Mouse (Mus musculus): ENCODE measurements at regions not wholly inside any gene's neighbourhood (a gene's known extent, or its start where the extent isn't known, plus 50 kb on each side); places are given as distances from the start of the nearest gene placed in this dataset.

- H3K27me3 ChIP-seq (ENCODE audit: control insufficient read depth, insufficient read depth, low read length), result no peaks in the 10 kb centered on the region
- peak overlapping the region; percentile 16 for H3K4me3 ChIP-seq (ENCODE audit: low read depth, low read length)
- peak overlapping the region; percentile 8; the same call in 1 of the 2 replicates for H3K27ac ChIP-seq (ENCODE audit: insufficient read depth, low read depth, low read length)
- 34% methylated on average over 19 of the region's 19 CpGs for WGBS
- no peak for TF ChIP-seq POLR2A (IDR thresholded peaks at IDR 0.05; ENCODE audit: low read depth, low read length)
- no peak for TF ChIP-seq CTCF (IDR thresholded peaks at IDR 0.05; ENCODE audit: extremely low read depth, insufficient read length, insufficient replicate concordance, low read depth, low read length)
- H3K36me3 ChIP-seq (ENCODE audit: control insufficient read depth, insufficient read depth, low read length), result no peaks in the 10 kb centered on the region
- peaks cover 11% of the 10 kb centered on the region; the same call in 1 of the 2 replicates for H3K4me1 ChIP-seq (ENCODE audit: control insufficient read depth, insufficient read depth, insufficient read length, low read length)
Measured at GRCm38 (mm10) chr3:149111529-149112439, 121.4 kb upstream of the Adgrl2 start.

GRCm38 (mm10) chr3:149110831-149111230 is 120.5 kb upstream of the Adgrl2 start:
- H3K4me1 ChIP-seq (ENCODE audit: control insufficient read depth, insufficient read depth, insufficient read length, low read length), result peaks cover 13% of the 10 kb centered on the region; the same call in 1 of the 2 replicates
- no peak overlapping the region for H3K27ac ChIP-seq (ENCODE audit: insufficient read depth, low read depth, low read length)
- no peaks in the 10 kb centered on the region for H3K27me3 ChIP-seq (ENCODE audit: control insufficient read depth, insufficient read depth, low read length)
- no peak overlapping the region for H3K4me3 ChIP-seq (ENCODE audit: low read depth, low read length)
- WGBS, result 59% methylated on average over 9 of the region's 9 CpGs
- TF ChIP-seq POLR2A (IDR thresholded peaks at IDR 0.05; ENCODE audit: low read depth, low read length) (no peak), CTCF (IDR thresholded peaks at IDR 0.05; ENCODE audit: extremely low read depth, insufficient read length, insufficient replicate concordance, low read depth, low read length) (no peak)
- no peaks in the 10 kb centered on the region for H3K36me3 ChIP-seq (ENCODE audit: control insufficient read depth, insufficient read depth, low read length)

- no peak overlapping the region for H3K27ac ChIP-seq (ENCODE audit: insufficient read depth, low read depth, low read length)
- no peaks in the 10 kb centered on the region for H3K36me3 ChIP-seq (ENCODE audit: control insufficient read depth, insufficient read depth, low read length)
- H3K4me3 ChIP-seq (ENCODE audit: low read depth, low read length), result no peak overlapping the region
- H3K4me1 ChIP-seq (ENCODE audit: control insufficient read depth, insufficient read depth, insufficient read length, low read length), result peaks cover 7% of the 10 kb centered on the region; the same call in 1 of the 2 replicates
- TF ChIP-seq POLR2A (IDR thresholded peaks at IDR 0.05; ENCODE audit: low read depth, low read length) (no peak), CTCF (IDR thresholded peaks at IDR 0.05; ENCODE audit: extremely low read depth, insufficient read length, insufficient replicate concordance, low read depth, low read length) (no peak)
- no peaks in the 10 kb centered on the region for H3K27me3 ChIP-seq (ENCODE audit: control insufficient read depth, insufficient read depth, low read length)
- WGBS, result 59% methylated on average over 13 of the region's 13 CpGs
Measured at GRCm38 (mm10) chr3:149105709-149106450, 115.5 kb upstream of the Adgrl2 start.

GRCm38 (mm10) chr3:149105181-149105580 is 114.8 kb upstream of the Adgrl2 start:
- 41% methylated on average over 4 of the region's 4 CpGs for WGBS

GRCm38 (mm10) chr3:149104080-149104479 is 113.7 kb upstream of the Adgrl2 start:
- Histone ChIP-seq H3K36me3 (ENCODE audit: control insufficient read depth, insufficient read depth, low read length) (no peaks in the 10 kb centered on the region), H3K4me1 (ENCODE audit: control insufficient read depth, insufficient read depth, insufficient read length, low read length) (peaks cover 7% of the 10 kb centered on the region; the same call in 1 of the 2 replicates), H3K27me3 (ENCODE audit: control insufficient read depth, insufficient read depth, low read length) (no peaks in the 10 kb centered on the region), H3K27ac (ENCODE audit: insufficient read depth, low read depth, low read length) (no peak overlapping the region), H3K4me3 (ENCODE audit: low read depth, low read length) (no peak overlapping the region)
- 89% methylated on average over 6 of the region's 6 CpGs for WGBS
- TF ChIP-seq CTCF (IDR thresholded peaks at IDR 0.05; ENCODE audit: extremely low read depth, insufficient read length, insufficient replicate concordance, low read depth, low read length) (no peak), POLR2A (IDR thresholded peaks at IDR 0.05; ENCODE audit: low read depth, low read length) (no peak)

More at GRCm38 (mm10) chr3:149105181-149105580, 114.8 kb upstream of the Adgrl2 start:
- H3K27me3 ChIP-seq (ENCODE audit: control insufficient read depth, insufficient read depth, low read length), result no peaks in the 10 kb centered on the region
- TF ChIP-seq POLR2A (IDR thresholded peaks at IDR 0.05; ENCODE audit: low read depth, low read length) (no peak), CTCF (IDR thresholded peaks at IDR 0.05; ENCODE audit: extremely low read depth, insufficient read length, insufficient replicate concordance, low read depth, low read length) (no peak)
- H3K36me3 ChIP-seq (ENCODE audit: control insufficient read depth, insufficient read depth, low read length), result no peaks in the 10 kb centered on the region
- no peak overlapping the region for H3K4me3 ChIP-seq (ENCODE audit: low read depth, low read length)
- H3K27ac ChIP-seq (ENCODE audit: insufficient read depth, low read depth, low read length), result no peak overlapping the region
- peaks cover 7% of the 10 kb centered on the region; the same call in 1 of the 2 replicates for H3K4me1 ChIP-seq (ENCODE audit: control insufficient read depth, insufficient read depth, insufficient read length, low read length)

GRCm38 (mm10) chr3:149103469-149103868 is 113.1 kb upstream of the Adgrl2 start:
- TF ChIP-seq POLR2A (IDR thresholded peaks at IDR 0.05; ENCODE audit: low read depth, low read length) (no peak), CTCF (IDR thresholded peaks at IDR 0.05; ENCODE audit: extremely low read depth, insufficient read length, insufficient replicate concordance, low read depth, low read length) (no peak)
- 91% methylated on average over 3 of the region's 3 CpGs for WGBS
- H3K27me3 ChIP-seq (ENCODE audit: control insufficient read depth, insufficient read depth, low read length), result no peaks in the 10 kb centered on the region
- no peak overlapping the region for H3K4me3 ChIP-seq (ENCODE audit: low read depth, low read length)
- no peaks in the 10 kb centered on the region for H3K36me3 ChIP-seq (ENCODE audit: control insufficient read depth, insufficient read depth, low read length)
- H3K27ac ChIP-seq (ENCODE audit: insufficient read depth, low read depth, low read length), result no peak overlapping the region
- peaks cover 7% of the 10 kb centered on the region; the same call in 1 of the 2 replicates for H3K4me1 ChIP-seq (ENCODE audit: control insufficient read depth, insufficient read depth, insufficient read length, low read length)
